Mouse (Mus musculus): ENCODE data around the gene Tmcc2. TPM values are rescaled to one million over a fixed set of nuclear protein-coding genes. Genes with fewer than 3 reads are reported as not detected.

Tmcc2 gene
- polyA plus RNA-seq, 1 experiment from 2014 or later, result 12.2 TPM

DNA sequence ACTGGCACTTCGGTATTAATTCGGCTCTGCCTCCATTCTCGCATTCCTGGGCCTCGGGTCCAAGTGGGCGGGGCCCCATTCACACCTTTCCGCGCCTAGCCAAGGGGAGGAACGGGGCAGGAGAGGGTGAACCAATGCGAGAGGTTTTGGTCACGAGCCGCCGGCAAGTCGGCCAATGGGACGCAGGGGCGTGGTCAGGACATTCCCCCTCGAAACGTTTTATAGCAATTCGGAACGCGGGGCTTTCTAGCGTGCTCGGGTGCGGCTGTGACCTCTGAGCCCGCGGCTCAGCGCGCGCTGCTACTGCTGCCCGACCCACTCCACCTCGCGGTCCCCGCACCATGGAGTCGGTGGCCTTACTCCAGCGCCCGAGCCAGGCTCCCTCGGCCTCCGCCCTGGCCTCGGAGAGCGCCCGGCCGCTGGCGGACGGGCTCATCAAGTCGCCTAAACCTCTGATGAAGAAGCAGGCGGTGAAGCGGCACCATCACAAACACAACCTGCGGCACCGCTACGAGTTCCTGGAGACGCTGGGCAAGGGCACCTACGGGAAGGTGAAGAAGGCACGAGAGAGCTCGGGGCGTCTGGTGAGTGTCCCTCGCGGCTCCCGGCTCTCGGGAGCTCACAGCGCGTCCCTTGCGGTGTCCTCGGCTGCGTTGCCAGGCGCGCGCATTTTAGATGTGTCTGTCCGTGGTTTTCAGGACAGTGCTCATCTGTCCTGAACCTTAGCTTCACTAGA, 75.0 kb downstream of the Tmcc2 start, which contains the start of gene Nuak2:
TSS of gene Nuak2 (plus strand) at position 238 of the 736 bp plus-strand sequence.
- Histone ChIP-seq H3K36me3 (ENCODE audit: control insufficient read depth, insufficient read depth, low read length) (no peaks in the 10 kb centered on the region), H3K4me2 (ENCODE audit: low read depth, low read length) (peak within 1 kb of the TSS; percentile 95), H3K4me3 (ENCODE audit: low read length) (peak within 1 kb of the TSS; percentile 63), H3K27me3 (replicated peaks; ENCODE audit: control insufficient read depth, insufficient read depth, low read length) (0 out of 2 replicates have a peak, but pooled peaks cover 7% of the 10 kb centered on the region), H3K27ac (ENCODE audit: low read length) (0 out of 2 replicates have a peak within 1 kb of the TSS, but pooled peaks have one; percentile 15), H3K9me3 (ENCODE audit: control insufficient read depth, low read length) (no peaks in the 10 kb centered on the region), H3K9ac (ENCODE audit: low read depth, low read length) (peak within 1 kb of the TSS; percentile 72), H3K4me1 (ENCODE audit: control insufficient read depth, insufficient read depth, low read length) (peaks cover 35% of the 10 kb centered on the region)
- peak; percentile 86 for ATAC-seq
- WGBS, result under 1% methylated on average over 67 of the region's 67 CpGs

DNA sequence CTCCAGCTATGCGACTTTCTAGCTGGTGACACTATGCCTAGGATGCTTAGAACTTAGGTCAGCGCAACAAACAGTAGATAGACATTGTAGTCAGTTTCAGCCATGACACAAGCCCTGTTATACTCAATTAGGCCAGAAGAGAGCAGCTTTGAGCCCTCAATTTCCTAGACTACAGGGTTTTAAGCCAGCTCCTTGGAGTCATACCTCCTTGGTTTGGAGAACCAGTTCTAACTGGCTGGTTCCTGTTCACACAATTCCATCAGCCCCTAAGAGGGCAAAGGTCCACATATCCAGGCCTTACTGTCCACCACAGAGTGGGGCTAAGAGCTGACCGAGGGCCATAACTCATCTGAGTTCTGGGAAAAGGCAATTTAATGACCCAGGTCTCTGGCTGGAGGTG, 78.4 kb downstream of the Tmcc2 start:
- H3K9ac ChIP-seq (ENCODE audit: low read depth, low read length), result no peak overlapping the region
- peaks cover 13% of the 10 kb centered on the region for H3K4me1 ChIP-seq (ENCODE audit: control insufficient read depth, insufficient read depth, low read length)
- H3K9me3 ChIP-seq (ENCODE audit: control insufficient read depth, low read length), result no peaks in the 10 kb centered on the region
- ATAC-seq, result no peak
- H3K4me3 ChIP-seq (ENCODE audit: low read length), result no peak overlapping the region
- H3K27ac ChIP-seq (ENCODE audit: low read length), result no peak overlapping the region
- no peak overlapping the region for H3K4me2 ChIP-seq (ENCODE audit: low read depth, low read length)
- H3K27me3 ChIP-seq (replicated peaks; ENCODE audit: control insufficient read depth, insufficient read depth, low read length), result 0 out of 2 replicates have a peak, but pooled peaks cover 7% of the 10 kb centered on the region
- 53% methylated on average over 3 of the region's 3 CpGs for WGBS
- H3K36me3 ChIP-seq (ENCODE audit: control insufficient read depth, insufficient read depth, low read length), result no peaks in the 10 kb centered on the region

DNA sequence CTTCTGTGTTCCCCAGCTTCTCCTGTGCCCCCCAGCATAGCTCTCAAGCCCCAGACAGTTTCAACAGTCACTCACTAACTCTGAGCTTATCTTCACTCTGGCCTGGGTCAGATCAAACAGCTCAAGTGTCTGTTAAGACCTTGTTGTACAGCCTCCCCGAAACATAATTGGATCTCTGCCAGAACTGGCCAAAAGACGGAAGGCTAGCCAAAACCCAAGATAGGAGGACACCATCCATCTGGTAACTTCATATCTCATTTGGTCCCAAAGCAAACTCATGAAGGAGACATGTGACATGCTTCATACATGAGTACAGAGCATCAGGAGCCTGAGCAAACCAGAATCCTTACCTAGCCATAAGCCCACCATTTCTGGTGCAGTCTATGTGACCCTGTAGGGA, 79.0 kb downstream of the Tmcc2 start:
- ATAC-seq, result no peak
- no peak overlapping the region for H3K4me3 ChIP-seq (ENCODE audit: low read length)
- no peak overlapping the region for H3K9ac ChIP-seq (ENCODE audit: low read depth, low read length)
- no peak overlapping the region for H3K4me2 ChIP-seq (ENCODE audit: low read depth, low read length)
- H3K27me3 ChIP-seq (replicated peaks; ENCODE audit: control insufficient read depth, insufficient read depth, low read length), result 0 out of 2 replicates have a peak, but pooled peaks cover 7% of the 10 kb centered on the region
- H3K9me3 ChIP-seq (ENCODE audit: control insufficient read depth, low read length), result no peaks in the 10 kb centered on the region
- peaks cover 7% of the 10 kb centered on the region for H3K4me1 ChIP-seq (ENCODE audit: control insufficient read depth, insufficient read depth, low read length)
- WGBS, result 49% methylated on average over 2 of the region's 2 CpGs
- H3K36me3 ChIP-seq (ENCODE audit: control insufficient read depth, insufficient read depth, low read length), result no peaks in the 10 kb centered on the region
- no peak overlapping the region for H3K27ac ChIP-seq (ENCODE audit: low read length)

DNA sequence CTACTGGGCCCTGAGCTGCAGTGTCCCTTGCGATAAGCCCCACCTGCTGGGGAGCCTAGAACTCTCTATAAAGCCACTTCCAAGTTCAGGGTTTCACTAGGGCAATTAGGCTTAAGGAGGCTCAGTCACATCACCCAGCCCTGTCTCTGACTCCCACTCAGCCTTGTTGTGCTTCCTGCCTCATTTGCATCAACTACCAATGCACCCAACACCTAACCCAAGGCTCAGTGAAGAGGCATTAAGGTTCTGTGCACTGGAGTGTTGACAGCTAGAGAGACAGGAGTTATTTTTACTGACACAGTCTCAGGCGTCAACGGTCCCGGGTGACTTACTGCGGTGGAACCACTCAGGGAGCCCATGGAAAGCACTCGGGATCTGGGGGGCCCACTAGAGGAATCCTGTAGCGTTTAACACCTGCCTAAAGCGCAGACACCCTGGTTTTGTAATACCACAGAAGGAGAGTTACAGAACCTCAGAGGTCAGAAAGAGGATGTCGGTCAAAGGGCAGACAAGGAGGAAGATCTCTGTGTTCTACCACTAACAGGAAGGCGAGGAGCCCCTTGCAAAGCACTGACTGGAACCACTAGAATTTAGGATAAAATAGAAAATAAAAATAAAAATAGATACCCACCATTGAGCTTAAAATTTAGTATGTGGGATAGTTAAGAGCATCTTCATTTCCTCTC, 79.8 kb downstream of the Tmcc2 start:
- ATAC-seq, result no peak
- 67% methylated on average over 10 of the region's 10 CpGs for WGBS
- 0 out of 2 replicates have a peak, but pooled peaks cover 7% of the 10 kb centered on the region for H3K27me3 ChIP-seq (replicated peaks; ENCODE audit: control insufficient read depth, insufficient read depth, low read length)

DNA sequence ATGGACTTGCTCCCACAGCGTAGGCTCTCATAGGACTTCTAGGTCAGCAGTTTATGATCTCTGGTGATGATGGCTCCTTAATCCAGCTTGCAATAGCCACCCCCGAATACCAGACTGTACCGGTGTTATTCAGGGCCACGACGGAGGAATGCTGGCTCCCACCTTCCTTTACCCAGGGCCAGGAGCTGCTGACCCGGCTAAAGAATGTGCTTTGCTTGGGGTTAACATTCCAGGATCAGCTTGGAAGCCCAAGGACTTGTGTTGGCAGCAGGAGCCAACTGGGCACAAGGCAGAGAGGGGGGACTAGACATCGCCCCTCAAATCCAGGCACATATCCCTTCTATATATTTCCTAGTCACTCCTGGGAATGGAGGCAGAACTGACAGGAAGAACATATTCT, 80.3 kb downstream of the Tmcc2 start:
- Histone ChIP-seq H3K27me3 (replicated peaks; ENCODE audit: control insufficient read depth, insufficient read depth, low read length) (0 out of 2 replicates have a peak, but pooled peaks cover 7% of the 10 kb centered on the region), H3K4me3 (ENCODE audit: low read length) (no peak overlapping the region), H3K4me1 (ENCODE audit: control insufficient read depth, insufficient read depth, low read length) (peaks cover 5% of the 10 kb centered on the region; the same call in 1 of the 2 replicates), H3K9me3 (ENCODE audit: control insufficient read depth, low read length) (no peaks in the 10 kb centered on the region), H3K36me3 (ENCODE audit: control insufficient read depth, insufficient read depth, low read length) (no peaks in the 10 kb centered on the region), H3K4me2 (ENCODE audit: low read depth, low read length) (no peak overlapping the region), H3K9ac (ENCODE audit: low read depth, low read length) (no peak overlapping the region), H3K27ac (ENCODE audit: low read length) (no peak overlapping the region)
- WGBS, result 58% methylated on average over 7 of the region's 7 CpGs
- ATAC-seq, result no peak

More for the DNA sequence above, 79.8 kb downstream of the Tmcc2 start:
- H3K27ac ChIP-seq (ENCODE audit: low read length), result no peak overlapping the region
- H3K4me2 ChIP-seq (ENCODE audit: low read depth, low read length), result no peak overlapping the region
- no peaks in the 10 kb centered on the region for H3K36me3 ChIP-seq (ENCODE audit: control insufficient read depth, insufficient read depth, low read length)
- peaks cover 5% of the 10 kb centered on the region; the same call in 1 of the 2 replicates for H3K4me1 ChIP-seq (ENCODE audit: control insufficient read depth, insufficient read depth, low read length)
- H3K4me3 ChIP-seq (ENCODE audit: low read length), result no peak overlapping the region
- H3K9me3 ChIP-seq (ENCODE audit: control insufficient read depth, low read length), result no peaks in the 10 kb centered on the region
- no peak overlapping the region for H3K9ac ChIP-seq (ENCODE audit: low read depth, low read length)

DNA sequence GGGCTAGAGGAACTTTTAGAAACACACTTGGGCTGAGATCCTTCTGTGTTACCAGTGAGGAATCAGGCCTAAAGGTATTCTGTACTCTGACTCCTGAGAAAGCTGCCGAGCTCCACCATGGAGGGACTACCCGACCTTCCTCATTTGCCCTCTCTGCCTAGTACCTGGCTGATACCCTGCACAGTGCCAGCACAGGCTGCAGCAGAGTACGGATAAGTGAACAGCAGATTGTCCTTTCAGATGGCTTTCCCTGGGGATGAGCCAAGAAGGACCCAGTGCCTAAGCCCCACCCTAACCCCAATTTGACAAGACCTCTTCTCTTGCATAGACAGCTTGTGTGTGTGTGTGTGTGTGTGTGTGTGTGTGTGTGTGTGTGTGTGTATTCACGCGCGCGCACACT, 82.4 kb downstream of the Tmcc2 start:
- H3K4me1 ChIP-seq (ENCODE audit: control insufficient read depth, insufficient read depth, low read length), result no peaks in the 10 kb centered on the region
- no peak overlapping the region for H3K4me3 ChIP-seq (ENCODE audit: low read length)
- no peak for ATAC-seq
- H3K9ac ChIP-seq (ENCODE audit: low read depth, low read length), result no peak overlapping the region
- H3K27ac ChIP-seq (ENCODE audit: low read length), result no peak overlapping the region
- H3K36me3 ChIP-seq (ENCODE audit: control insufficient read depth, insufficient read depth, low read length), result no peaks in the 10 kb centered on the region
- H3K27me3 ChIP-seq (replicated peaks; ENCODE audit: control insufficient read depth, insufficient read depth, low read length), result 0 out of 2 replicates have a peak, but pooled peaks cover 1% of the 10 kb centered on the region
- H3K9me3 ChIP-seq (ENCODE audit: control insufficient read depth, low read length), result no peaks in the 10 kb centered on the region
- H3K4me2 ChIP-seq (ENCODE audit: low read depth, low read length), result no peak overlapping the region
- WGBS, result 79% methylated on average over 7 of the region's 7 CpGs

DNA sequence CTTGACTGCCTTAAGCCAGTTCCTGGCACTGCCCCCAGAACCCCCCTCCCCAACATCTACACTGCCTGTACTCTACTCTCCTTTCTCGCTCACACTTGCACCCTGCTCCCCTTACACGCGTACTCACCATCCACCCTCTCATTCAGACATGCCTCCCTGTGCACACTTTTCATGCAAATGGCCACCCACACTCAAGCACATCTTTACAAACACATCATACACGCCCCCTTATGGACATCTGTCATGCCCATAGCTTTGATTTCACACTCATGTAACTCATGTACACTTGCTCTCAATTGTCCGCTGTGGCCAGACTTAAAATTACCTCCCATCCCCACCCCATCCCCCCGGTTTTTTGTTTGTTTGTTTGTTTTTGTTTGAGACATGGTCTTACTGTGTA, 83.1 kb downstream of the Tmcc2 start:
- H3K4me1 ChIP-seq (ENCODE audit: control insufficient read depth, insufficient read depth, low read length), result no peaks in the 10 kb centered on the region
- H3K9me3 ChIP-seq (ENCODE audit: control insufficient read depth, low read length), result no peaks in the 10 kb centered on the region
- no peak for ATAC-seq
- 0 out of 2 replicates have a peak, but pooled peaks cover 3% of the 10 kb centered on the region for H3K27me3 ChIP-seq (replicated peaks; ENCODE audit: control insufficient read depth, insufficient read depth, low read length)
- no peak overlapping the region for H3K4me3 ChIP-seq (ENCODE audit: low read length)
- H3K27ac ChIP-seq (ENCODE audit: low read length), result no peak overlapping the region
- no peak overlapping the region for H3K9ac ChIP-seq (ENCODE audit: low read depth, low read length)
- no peaks in the 10 kb centered on the region for H3K36me3 ChIP-seq (ENCODE audit: control insufficient read depth, insufficient read depth, low read length)
- no peak overlapping the region for H3K4me2 ChIP-seq (ENCODE audit: low read depth, low read length)
- 83% methylated on average over 6 of the region's 6 CpGs for WGBS

DNA sequence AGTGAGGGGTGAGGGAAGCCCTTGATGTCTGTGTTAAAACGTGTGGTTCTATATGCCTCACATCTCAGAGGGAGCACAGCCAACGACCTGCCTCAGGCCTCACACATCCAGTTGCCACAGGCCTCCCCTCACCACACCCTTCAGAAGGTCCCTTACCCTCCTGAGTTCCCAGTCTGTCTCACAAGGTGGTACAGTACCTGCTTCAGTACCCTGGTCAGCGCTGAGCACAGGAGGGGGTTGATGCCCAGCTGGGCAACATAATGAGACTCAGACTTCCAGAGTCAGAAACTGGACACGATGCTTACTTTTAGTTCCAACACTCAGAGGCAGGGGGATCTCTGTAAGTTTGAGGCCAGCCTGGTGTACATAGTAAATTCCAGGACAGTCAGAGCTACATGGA, 84.3 kb downstream of the Tmcc2 start:
- WGBS, result 12% methylated on average over 4 of the region's 4 CpGs
- Histone ChIP-seq H3K9me3 (ENCODE audit: control insufficient read depth, low read length) (no peaks in the 10 kb centered on the region), H3K27me3 (replicated peaks; ENCODE audit: control insufficient read depth, insufficient read depth, low read length) (peaks cover 3% of the 10 kb centered on the region; the same call in 1 of the 2 replicates), H3K27ac (ENCODE audit: low read length) (no peak overlapping the region), H3K4me2 (ENCODE audit: low read depth, low read length) (no peak overlapping the region), H3K9ac (ENCODE audit: low read depth, low read length) (no peak overlapping the region), H3K36me3 (ENCODE audit: control insufficient read depth, insufficient read depth, low read length) (no peaks in the 10 kb centered on the region), H3K4me3 (ENCODE audit: low read length) (no peak overlapping the region), H3K4me1 (ENCODE audit: control insufficient read depth, insufficient read depth, low read length) (no peaks in the 10 kb centered on the region)
- no peak for ATAC-seq
